ENCODE assay signal across 10 mouse cellular contexts in the genomic region with DNA sequence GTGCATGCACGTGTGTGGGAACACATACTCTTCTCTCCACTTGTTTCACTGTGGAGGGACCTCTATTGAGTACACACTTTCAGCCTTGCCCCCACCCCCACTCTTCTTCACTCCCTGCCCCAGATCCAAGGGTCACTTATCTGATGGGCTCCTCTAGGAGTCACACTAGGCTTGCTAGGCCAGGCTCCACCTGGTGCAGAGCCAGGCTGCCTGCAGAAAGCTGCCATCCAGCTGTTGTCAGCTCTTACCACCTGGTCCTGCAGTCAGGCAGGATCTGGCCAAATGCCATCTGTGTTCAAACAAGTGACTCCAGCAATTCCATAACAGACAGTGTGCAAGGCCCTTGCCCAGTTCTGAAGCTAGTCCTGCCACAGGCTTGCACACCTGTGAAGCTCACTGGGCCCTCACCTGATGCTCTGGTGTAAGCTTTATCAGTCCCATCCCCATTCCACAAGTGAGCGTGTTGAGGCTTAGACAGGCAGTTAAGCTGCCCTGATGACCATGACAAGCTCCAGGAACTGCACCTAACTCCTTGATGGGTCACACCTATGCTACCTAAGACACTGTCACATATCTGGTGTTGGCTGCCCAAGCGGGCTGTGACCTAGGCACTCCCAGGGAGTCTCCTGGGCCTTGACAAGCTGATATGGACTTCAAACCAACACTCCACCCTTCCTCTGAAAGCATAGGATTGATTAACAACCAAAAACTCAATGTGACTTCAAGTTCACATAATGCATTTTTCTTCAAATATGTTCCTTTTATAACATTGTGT. TPM values are rescaled to one million over a fixed set of nuclear protein-coding genes. Genes with fewer than 3 reads are reported as not detected.
DNase-seq lines count a peak whose midpoint lies in the region; ATAC-seq and TF ChIP-seq lines count a peak whose summit lies in the region.
"Had no signal": no experiment of that assay in that cellular context is flagged by ENCODE, and none has a peak within 500 bp of the region (broad histone marks: within the 10 kb centered on the region; RNA-seq: fewer than 3 reads in every experiment).

No protein-coding gene starts in this region.

- WGBS in kidney, embryonic 14.5 days = 71% methylated on average over 3 of the region's 3 CpGs
- WGBS in forebrain, embryonic 16.5 days = 81% methylated on average over 3 of the region's 3 CpGs

- peaks cover 30% of the 10 kb centered on the region for H3K4me1 ChIP-seq in kidney, embryonic 14.5 days (ENCODE audit: control insufficient read depth, insufficient read depth, low read length)
- peaks cover 100% of the 10 kb centered on the region for H3K4me1 ChIP-seq in erythroblast, embryonic 14.5 days (ENCODE audit: control insufficient read depth)
- peaks cover 4% of the 10 kb centered on the region; the same call in 1 of the 2 replicates for H3K4me1 ChIP-seq in forebrain, embryonic 16.5 days (replicated peaks; ENCODE audit: control insufficient read depth, insufficient read depth, low read length)

- no peak overlapping the region for H3K4me2 ChIP-seq in kidney, embryonic 14.5 days (replicated peaks; ENCODE audit: low read depth, low read length)
- no peak overlapping the region for H3K4me2 ChIP-seq in forebrain, embryonic 16.5 days (ENCODE audit: low read length)
- H3K4me2 ChIP-seq: heart, embryonic 13.5 days had no signal

- H3K36me3 ChIP-seq in kidney, embryonic 14.5 days (ENCODE audit: control insufficient read depth, insufficient read depth, low read length) = no peaks in the 10 kb centered on the region
- H3K36me3 ChIP-seq in erythroblast, embryonic 14.5 days (ENCODE audit: control insufficient read depth) = peaks cover 100% of the 10 kb centered on the region
- H3K36me3 ChIP-seq in forebrain, embryonic 16.5 days (ENCODE audit: control insufficient read depth, insufficient read depth) = no peaks in the 10 kb centered on the region
- H3K36me3 ChIP-seq: heart, embryonic 13.5 days had no signal

- no peak overlapping the region for H3K9ac ChIP-seq in kidney, embryonic 14.5 days (ENCODE audit: low read depth, low read length)
- no peak overlapping the region for H3K9ac ChIP-seq in forebrain, embryonic 16.5 days (replicated peaks; ENCODE audit: low read depth, low read length)
- H3K9ac ChIP-seq: heart, embryonic 13.5 days had no signal

- intact Hi-C loops in gastrocnemius, adult 2 months (cut with DNase I) = no loop called here

- ATAC-seq in kidney, embryonic 14.5 days (ENCODE audit: low FRiP score, low TSS enrichment) = no peak
- no peak for ATAC-seq in forebrain, embryonic 16.5 days

- no peaks in the 10 kb centered on the region for H3K27me3 ChIP-seq in kidney, embryonic 14.5 days (ENCODE audit: control insufficient read depth, insufficient read depth, low read length)
- H3K27me3 ChIP-seq in erythroblast, embryonic 14.5 days (ENCODE audit: control insufficient read depth) = no peaks in the 10 kb centered on the region
- H3K27me3 ChIP-seq in forebrain, embryonic 16.5 days (replicated peaks; ENCODE audit: control insufficient read depth, insufficient read depth, low read length) = no peaks in the 10 kb centered on the region
- H3K27me3 ChIP-seq: heart, embryonic 13.5 days had no signal

- TF ChIP-seq CTCF in gastrocnemius, adult 2 months (IDR thresholded peaks at IDR 0.05) = no peak

- no peaks in the 10 kb centered on the region for H3K9me3 ChIP-seq in kidney, embryonic 14.5 days (ENCODE audit: control insufficient read depth, low read length)
- H3K9me3 ChIP-seq in erythroblast, embryonic 14.5 days (ENCODE audit: control insufficient read depth, low read length) = no peaks in the 10 kb centered on the region
- H3K9me3 ChIP-seq in forebrain, embryonic 16.5 days (ENCODE audit: control insufficient read depth, low read length) = no peaks in the 10 kb centered on the region
- H3K9me3 ChIP-seq: heart, embryonic 13.5 days; megakaryocyte, embryonic 14.5 days had no signal

- no peak overlapping the region for H3K4me3 ChIP-seq in kidney, embryonic 14.5 days (ENCODE audit: low read length)
- peak overlapping the region; percentile 79 for H3K4me3 ChIP-seq in erythroblast, embryonic 14.5 days (replicated peaks)
- no peak overlapping the region for H3K4me3 ChIP-seq in forebrain, embryonic 16.5 days (replicated peaks; ENCODE audit: low read length)
- no peak overlapping the region for H3K4me3 ChIP-seq in gastrocnemius, adult 2 months
- H3K4me3 ChIP-seq: heart, embryonic 13.5 days; megakaryocyte, embryonic 14.5 days had no signal

- DNase-seq in kidney, adult 11 months = peak; percentile 88
- peak; percentile 59 to 76 for DNase-seq in kidney, postnatal 4 days
- peak; percentile 70 to 81 for DNase-seq in spleen, postnatal 4 days (ENCODE audit: low spot score in 2 of 2)
- DNase-seq in layer of hippocampus, adult 9-10 months (ENCODE audit: low spot score) = no peak
- no peak for DNase-seq in gastrocnemius, adult 2 months

- no peak overlapping the region for H3K27ac ChIP-seq in kidney, embryonic 14.5 days (ENCODE audit: low read depth, low read length)
- H3K27ac ChIP-seq in forebrain, embryonic 16.5 days (ENCODE audit: low read length) = no peak overlapping the region
- H3K27ac ChIP-seq in gastrocnemius, adult 2 months = no peak overlapping the region
- H3K27ac ChIP-seq: heart, embryonic 13.5 days had no signal

RNA-seq across cellular contexts. Expression of a gene that starts 7.9 kb away (rescaled TPM):
- polyA plus RNA-seq in kidney, embryonic 14.5 days (2014; fragmentation: Nextera tagmentation; extraction: Ambion mirVana) = 17.4 and 27.4 TPM in 2 replicates
- polyA plus RNA-seq in erythroblast, embryonic 14.5 days (2012) = 37.0 and 42.7 TPM in 2 replicates
- polyA plus RNA-seq in forebrain, embryonic 16.5 days (2015; fragmentation: Nextera tagmentation; extraction: Ambion mirVana) = 18.3 and 22.1 TPM in 2 replicates
- total RNA-seq in gastrocnemius, adult 2 months (2021) = 10 to 100 TPM in 1 of 2 experiments, 1 to 10 TPM in 1; 6.6 to 17.8 TPM

Comparison
In these comparisons a context has a peak if more than half of its experiments do, and no peak if none do; other contexts are left out.
1. DNase-seq: peak in kidney, adult 11 months (single experiment), kidney, postnatal 4 days (2 of 2) and spleen, postnatal 4 days (2 of 2); none in layer of hippocampus, adult 9-10 months (single experiment) and gastrocnemius, adult 2 months (single experiment).